Mouse (Mus musculus) adrenal gland, postnatal 10 days (tissue): Measurements from ENCODE around the gene Usp36. TPM values are rescaled to one million over a fixed set of nuclear protein-coding genes. Genes with fewer than 3 reads are reported as not detected.

Source experiments
- DNase-seq: peaks from one replicate; pipeline ENCODE4 v3.0.0; 2021; ENCODE audit warnings: mixed read lengths
- total RNA-seq, 2 experiments: library from RNA; stranded (reverse); gene quantifications; 2 replicates each; pipeline ENCODE4 v1.2.3; 2021

Gene Usp36
- total RNA-seq, 2 experiments from 2014 or later: 18.1 to 20.3 TPM

DNA sequence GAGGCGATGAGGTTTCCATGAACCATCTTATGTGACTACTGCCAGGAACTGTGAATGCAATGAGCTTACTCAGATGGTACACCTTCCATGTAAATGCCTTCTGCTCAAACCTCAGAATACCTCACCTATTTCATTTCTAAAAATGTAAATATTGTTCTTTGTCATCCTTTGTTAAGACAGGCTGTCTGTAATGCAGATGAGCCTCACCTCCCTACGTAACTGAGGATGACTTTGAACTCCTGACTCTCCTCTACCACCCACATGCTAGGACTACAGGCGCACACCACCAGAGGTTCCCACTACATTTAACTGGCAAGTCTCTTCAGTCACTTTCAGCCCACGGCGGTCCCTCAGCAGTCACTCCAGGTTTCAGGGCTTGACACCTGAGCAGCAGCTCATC is 67.1 kb downstream of the Usp36 start:
- DNase-seq: no peak

DNA sequence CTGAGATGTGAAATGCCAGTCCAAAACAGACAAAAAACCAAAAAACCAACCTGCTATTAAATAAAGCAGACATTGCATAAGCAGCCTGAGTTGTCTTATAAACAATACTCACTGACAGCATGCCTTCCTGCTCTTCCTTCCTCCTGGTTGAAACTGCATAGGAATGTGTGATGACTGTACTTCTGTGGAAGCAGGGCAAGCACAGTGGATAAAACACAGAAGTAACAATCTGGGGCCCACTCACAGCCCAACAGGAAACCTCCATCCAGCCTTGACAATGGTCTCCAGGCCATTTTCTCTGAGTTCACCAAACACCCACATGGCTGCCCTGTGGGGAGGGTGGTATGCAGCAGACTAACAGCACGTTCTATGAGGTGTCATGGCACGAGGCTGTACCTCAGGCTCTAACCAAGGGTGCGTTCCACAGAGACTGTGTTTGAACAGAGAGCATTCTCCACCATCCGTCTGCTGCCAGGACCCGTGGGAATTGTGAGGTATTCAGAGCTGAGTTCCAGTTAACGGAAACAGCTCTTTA is 67.6 kb downstream of the Usp36 start:
- DNase-seq: no peak

DNA sequence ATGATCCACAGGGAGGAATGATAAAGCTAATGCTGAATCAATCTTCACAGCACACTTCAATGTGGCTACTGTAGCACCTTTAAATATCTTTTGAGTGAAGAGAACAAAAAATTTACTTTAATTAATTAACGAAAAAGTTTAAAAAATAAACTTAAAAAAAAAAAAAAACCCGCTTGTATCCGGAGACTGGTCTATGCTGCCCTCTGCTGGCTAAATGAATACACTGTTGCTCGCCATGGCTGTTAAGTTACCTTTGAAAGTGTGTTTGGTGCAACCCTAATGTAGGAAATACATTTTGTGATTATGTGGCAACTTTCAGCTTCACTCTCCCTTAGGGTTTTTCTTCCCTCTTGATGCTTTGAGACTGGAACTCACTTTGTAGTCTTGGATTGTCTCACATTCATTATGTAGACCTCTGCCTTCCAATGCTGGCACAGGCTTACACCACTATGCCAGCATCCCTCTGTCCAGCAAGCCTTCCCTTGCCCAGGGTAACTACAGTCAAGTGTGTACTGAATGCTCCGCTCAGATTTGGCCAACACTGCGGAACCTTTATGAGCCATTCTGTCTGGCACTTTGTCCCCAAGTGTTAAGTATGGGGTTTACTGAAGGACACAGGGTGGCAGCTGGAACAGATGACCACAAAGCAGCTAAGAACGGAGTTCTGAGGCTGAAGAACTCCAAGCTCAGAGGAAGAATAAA is 69.3 kb downstream of the Usp36 start:
- DNase-seq: peak; percentile 79

DNA sequence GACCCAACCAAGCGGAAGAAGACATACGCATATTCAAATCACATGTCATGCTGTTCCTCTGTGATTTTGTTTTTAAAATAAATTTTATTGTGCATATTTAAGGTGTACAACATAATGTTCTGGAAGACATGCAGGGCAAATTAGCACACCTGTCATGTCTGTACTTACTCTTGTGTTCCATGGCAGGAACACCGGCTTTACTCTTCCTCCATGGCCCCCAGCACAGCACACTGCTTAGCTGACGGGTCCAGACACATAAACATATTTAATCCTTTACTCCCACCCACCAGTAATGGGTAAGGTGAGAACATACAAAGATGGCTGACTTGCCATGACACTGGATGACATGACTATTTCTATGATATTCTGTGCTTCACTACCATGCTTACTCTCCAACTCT is 71.0 kb downstream of the Usp36 start:
- no peak for DNase-seq

DNA sequence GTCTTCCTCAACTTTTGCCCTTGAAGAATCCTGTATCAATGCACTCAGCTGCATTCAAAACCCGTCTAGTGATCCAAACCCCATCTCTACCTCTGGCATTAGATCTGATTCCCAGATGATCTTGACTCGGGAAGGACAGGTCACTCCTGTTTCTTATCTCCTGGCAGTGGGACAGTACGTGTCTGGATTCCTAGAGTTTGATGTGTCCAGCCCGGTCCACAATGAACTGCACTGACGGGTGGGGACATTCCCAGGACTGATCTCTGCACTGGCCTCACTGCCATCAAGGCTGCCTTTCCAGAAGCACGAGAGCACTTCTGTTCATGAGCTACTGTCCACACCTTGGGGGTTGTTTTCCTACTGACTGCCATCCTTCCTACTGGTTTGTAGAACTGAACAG is 73.6 kb downstream of the Usp36 start:
- DNase-seq: no peak

DNA sequence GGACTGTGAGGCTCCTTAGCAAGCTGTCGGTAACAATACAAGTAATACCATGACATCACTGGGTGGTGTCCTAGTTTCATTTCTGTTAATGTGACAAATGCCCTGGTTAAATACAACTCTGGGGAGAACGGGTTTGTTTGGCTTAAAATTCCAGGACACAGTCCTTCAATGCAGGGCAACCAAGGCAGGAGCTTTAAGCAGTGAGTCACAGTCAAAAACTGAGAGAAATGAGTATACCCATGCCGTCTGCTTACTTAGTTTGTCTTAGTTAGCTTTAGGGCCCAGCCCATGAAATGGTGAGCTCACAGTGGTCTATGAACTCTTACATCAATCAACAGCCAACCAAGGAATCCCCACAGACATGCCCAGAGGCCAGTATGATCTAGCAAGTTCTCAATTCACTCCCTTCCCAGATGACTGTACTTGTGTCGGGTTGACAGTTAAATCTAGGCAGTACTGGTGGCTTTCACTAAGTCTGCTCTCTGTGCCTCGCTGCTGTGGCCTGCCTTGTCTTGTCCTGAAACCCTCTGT is 74.1 kb downstream of the Usp36 start:
- DNase-seq: no peak

DNA sequence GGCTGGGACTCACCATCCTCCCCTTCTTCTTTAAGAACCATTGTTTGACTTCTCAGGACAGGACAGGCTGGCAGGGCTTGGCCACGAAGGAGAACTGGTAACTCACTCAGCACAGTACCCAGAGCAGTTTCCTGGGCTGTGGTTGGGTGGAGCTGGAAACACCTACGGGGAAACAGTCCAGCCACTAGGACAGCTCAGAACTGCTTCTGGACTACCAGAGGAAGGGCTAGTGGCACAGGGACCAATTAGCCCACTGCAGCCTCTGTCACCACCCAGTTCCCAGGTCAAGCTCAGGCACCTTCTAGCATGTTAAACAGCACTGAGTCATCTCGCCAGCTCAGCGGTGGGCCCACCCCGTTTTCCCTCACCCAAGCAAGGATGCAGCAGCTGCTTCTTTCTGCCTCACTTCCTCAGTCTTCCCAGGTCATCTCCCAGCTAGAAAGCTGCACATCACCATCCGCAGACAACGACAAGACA is 77.4 kb downstream of the Usp36 start:
- no peak for DNase-seq

DNA sequence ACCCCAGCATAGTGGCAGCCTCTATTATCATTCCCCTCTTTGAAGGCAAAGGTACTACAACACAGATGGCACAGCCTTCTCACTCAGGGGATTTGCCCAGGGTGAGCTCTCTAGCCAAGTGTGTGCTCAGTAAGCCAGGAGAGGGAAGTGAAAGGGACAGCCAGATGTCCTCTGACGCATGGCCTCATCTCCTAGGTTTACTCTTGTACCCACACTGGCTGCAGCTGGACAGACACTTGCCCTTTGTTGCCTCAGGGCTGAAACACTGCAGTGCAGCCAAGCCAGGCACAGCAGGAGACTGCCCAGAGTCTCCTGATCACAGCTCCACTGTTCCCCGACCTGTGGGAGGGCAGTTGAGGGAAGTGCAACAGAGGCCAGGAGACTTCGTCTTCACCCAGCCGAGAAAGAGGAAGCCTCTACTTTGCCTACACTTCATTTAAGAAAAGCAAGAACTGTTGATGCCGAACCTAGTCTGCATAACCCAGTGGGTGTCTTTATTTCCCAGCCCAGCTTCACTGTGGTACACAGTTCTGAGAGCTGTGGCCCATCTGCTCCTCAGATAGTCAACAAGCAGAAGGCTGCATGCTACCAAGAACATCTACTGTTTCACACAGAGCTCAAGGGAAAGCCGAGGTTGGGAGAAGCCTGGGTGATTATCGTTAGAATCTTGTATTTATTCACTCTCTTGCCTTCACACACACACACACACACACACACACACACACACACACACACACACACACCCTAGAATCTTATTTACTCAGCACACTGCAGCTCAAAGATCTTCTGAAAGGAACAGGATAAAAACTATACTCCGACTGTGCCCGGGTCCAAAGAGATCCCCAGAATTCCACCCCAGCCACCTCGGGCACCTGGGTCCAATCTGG is 78.1 kb downstream of the Usp36 start:
- peak; percentile 55 for DNase-seq

DNA sequence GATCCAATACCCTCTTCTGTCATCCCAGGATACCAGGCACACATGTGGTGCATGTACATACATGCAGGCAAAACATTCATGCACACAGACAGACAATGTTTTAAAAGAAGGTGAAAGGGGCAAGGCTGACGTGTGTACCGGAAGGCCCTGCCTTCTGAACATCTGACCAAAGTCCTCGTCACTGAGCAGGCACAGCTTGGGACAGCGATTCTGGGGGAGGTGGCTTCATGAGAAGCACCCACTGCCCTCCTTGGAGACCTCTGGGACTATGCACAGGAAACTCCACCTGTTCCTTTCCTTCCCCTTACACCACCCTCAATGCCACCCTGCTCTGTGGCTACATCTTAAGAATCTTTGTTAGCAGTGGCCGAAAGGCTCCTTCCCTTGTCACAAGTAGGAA is 79.1 kb downstream of the Usp36 start:
- no peak for DNase-seq

DNA sequence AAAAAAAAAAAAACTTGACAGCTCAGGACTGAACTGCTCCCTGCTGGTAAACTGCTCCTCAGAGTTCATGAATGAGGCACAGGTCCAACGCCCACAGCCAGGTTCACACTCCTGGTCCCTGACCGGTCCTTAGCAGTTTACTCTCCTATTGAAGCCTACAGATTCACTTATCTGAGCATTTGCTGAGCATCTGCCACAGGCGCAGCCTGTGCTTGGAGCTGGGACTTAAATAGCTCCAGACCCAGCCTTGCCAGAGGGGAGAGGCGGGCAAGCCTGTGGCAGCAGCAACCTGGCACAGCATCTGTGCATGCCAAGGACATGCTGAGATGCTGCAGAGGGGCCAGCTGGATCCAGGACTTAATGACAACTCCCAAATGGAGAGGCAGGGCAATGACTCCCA is 79.9 kb downstream of the Usp36 start:
- DNase-seq: no peak

Other genes with a start within 250 kb of the Usp36 start
- under 1 TPM; 0.03 to 0.09 TPM for gene Dnah17, start 159.6 kb downstream of the Usp36 start, total RNA-seq
- gene Cyth1, start 41.7 kb downstream of the Usp36 start, total RNA-seq: 10 to 100 TPM; 51.0 to 56.2 TPM
- 1 to 10 TPM in 1 of 2 experiments, under 1 TPM in 1; 0.60 to 1.2 TPM for gene Cep295nl, start 52.3 kb upstream of the Usp36 start, total RNA-seq
- gene Timp2, start 65.5 kb upstream of the Usp36 start, total RNA-seq: 100 to 1,000 TPM; 101 to 111 TPM
- 10 to 100 TPM; 55.4 to 58.3 TPM for gene Lgals3bp, start 111.8 kb upstream of the Usp36 start, total RNA-seq
- 10 to 100 TPM; 29.7 to 29.8 TPM for gene Cant1, start 128.8 kb upstream of the Usp36 start, total RNA-seq
- gene C1qtnf1, start 138.0 kb upstream of the Usp36 start, total RNA-seq: 10 to 100 TPM; 27.7 to 28.7 TPM
- 10 to 100 TPM; 12.7 to 16.3 TPM for gene Engase, start 186.6 kb upstream of the Usp36 start, total RNA-seq